Mouse (Mus musculus): Measurements from ENCODE around the gene 4930518I15Rik.
"Not testable (repeated sequence)": the region's sequence is repeated elsewhere in the genome, so short reads cannot be mapped to it uniquely, and the experiment has no call there.

4930518I15Rik gene

DNA sequence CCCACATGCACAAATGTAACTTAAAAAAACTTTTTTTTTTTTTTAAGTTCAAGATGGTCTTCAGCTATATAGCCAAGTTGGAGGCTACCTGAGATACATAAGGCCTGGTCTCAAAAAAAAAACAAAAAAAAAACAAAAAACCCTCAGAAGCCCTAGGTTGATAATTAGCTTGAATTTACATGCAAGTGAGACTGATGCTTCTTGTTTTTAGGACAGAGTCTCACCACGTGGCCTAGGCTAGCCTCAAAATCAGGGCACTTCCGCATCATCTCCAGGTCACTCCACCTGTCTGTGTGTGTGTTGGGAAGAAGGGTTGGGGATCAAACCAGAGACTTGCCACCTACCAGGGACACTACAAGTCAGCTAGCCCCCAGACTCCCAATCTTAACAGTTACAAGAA, at the start of gene 4930518I15Rik:
Gene 4930518I15Rik, minus strand, starts transcription at position 112 of the 400 bp plus-strand sequence.
- DNase-seq (ENCODE audit: low spot score in 2 of 2) = no peak

DNA sequence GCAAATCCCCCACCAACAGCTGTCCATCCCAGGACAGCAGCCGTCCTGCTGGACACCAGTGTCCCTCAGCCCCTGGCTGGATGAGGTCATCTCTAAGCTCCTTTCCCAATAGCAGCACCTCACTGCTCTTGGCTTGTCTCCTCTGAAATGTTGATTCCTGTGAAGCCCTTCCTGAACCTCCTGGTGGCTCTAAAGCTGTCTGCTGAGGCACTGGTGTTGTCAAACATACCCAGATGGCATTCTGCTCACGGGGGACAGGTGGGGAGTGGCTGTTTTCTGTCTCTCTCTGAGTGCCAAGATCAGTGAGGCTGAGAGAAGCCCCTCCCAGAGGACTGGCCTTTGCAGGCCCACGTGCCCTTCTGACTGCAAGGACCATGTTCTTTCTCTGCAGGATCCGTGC, 48.2 kb upstream of the 4930518I15Rik start:
- not testable (repeated sequence) for DNase-seq (ENCODE audit: low spot score in 2 of 2)

DNA sequence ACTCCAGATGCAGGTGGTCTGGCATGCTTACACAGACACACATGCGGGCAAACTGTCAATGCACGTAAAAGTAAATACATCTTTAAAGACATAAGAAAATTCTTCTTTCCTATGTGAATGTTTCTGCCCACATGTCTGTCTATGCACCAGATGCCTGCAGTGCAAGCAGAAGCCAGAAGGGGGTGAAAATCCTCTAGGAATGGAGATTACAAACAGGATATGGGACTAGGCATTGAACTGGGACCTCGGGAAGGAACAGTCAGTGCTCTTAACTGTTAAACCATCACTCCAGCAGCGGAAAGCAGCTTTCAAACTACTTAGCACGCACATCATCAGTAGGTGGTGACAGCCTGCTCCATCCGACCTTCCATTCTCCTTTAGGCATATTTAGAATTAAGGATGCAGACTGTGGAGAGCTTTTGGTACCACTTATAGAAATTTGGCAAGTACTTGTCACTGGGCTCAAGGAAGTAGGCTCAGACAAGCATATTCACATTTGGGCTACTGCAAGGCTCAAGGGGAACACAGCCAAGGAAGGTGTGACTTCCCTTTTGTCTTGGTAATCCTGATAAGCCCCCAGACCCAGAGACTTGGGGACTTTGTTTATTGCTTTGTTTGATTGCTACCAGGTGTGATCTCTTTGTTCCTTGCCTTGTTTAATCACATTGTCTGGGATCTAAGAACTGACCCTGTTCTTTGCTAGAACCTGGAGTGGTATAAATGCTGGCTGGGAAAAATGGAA, 47.4 kb upstream of the 4930518I15Rik start:
- DNase-seq (ENCODE audit: low spot score in 2 of 2) = no peak

GRCm38 (mm10) chr2:156903367-156903766, 45.6 kb upstream of the 4930518I15Rik start:
- no peak for DNase-seq (ENCODE audit: low spot score in 2 of 2)

DNA sequence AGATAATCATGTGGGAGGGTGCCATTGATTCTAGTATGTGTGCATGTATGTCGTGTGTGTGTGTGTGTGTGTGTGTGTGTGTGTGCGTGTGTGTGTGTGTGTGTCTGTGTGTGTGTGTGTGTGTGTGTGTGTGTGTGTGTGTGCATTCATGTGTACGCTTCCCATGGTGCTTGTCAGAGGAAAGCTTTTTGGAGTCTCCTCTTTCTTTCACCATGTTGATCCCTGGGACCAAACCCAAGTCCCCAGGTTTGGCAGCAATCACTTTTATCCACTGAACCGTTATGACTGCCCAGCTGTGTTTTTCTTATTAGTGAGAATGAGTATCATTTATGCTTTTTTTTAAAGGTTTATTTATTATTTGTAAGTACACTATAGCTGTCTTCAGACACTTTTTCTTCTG, 44.7 kb upstream of the 4930518I15Rik start:
- DNase-seq (ENCODE audit: low spot score in 2 of 2) = not testable (repeated sequence)

DNA sequence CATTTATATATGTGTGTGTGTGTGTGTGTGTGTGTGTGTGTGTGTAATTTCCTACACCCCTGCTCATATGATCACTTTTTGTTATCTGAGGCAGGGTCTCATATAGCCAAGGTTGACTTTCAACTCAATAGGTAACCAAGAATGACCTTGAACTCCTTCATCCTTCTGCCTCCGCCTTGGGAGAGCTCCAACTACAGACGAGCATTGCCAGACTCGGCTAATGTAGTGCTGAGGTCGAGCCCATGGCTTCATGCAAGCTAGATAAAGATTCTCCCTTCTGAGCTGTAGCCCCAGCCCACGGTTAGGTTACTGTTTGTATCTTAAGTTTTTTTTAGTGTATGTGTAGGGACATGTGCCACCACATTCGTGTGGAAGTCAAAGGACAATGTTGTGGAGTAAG, 44.1 kb upstream of the 4930518I15Rik start:
- DNase-seq (ENCODE audit: low spot score in 2 of 2) = no peak

- no peak for DNase-seq (ENCODE audit: low spot score in 2 of 2)
These were observed 43.6 kb upstream of the 4930518I15Rik start for GRCm38 (mm10) chr2:156901344-156901743.

DNA sequence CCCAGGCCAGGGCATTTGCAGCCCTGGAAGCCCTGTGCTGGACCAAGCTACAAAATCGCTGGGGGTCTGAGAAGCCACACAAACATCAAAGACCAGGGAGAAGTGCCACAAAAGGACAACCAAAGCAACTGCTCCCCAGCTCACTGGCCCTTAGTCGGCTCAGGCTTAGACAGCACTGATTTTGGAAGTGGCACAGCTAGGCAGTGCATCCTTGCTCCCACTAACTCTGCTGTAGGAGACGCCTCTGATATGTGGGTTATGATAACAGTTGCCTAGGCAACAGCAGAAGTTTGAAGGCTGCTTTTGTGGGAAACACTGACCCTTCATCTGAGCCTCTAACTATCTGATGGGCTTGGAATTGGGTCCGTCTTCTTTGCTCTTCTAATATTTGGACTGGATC, 41.4 kb upstream of the 4930518I15Rik start:
- no peak for DNase-seq (ENCODE audit: low spot score in 2 of 2)

DNA sequence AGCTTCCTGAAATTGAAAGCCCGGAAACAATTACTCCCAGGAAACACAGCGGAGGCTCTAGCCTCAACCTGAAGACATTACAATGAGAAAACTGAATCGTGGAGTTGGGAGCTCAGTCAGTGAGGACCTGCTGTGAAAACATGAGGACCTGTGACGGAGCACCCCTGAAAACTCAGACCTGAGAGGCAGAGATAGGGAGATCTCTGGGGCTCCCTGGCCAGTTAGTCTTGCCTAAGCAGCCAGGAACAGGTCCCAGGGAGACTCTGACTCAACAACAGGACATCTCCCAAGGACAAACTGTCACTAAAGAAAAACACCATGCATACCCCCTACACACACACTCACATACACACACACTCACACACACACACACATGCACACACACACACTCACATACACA, 40.6 kb upstream of the 4930518I15Rik start:
- no peak for DNase-seq (ENCODE audit: low spot score in 2 of 2)

- no peak for DNase-seq (ENCODE audit: low spot score in 2 of 2)
These were observed 39.3 kb upstream of the 4930518I15Rik start for GRCm38 (mm10) chr2:156897034-156897433.

GRCm38 (mm10) chr2:156896384-156896914, 38.7 kb upstream of the 4930518I15Rik start:
- DNase-seq (ENCODE audit: low spot score in 2 of 2) = no peak

DNA sequence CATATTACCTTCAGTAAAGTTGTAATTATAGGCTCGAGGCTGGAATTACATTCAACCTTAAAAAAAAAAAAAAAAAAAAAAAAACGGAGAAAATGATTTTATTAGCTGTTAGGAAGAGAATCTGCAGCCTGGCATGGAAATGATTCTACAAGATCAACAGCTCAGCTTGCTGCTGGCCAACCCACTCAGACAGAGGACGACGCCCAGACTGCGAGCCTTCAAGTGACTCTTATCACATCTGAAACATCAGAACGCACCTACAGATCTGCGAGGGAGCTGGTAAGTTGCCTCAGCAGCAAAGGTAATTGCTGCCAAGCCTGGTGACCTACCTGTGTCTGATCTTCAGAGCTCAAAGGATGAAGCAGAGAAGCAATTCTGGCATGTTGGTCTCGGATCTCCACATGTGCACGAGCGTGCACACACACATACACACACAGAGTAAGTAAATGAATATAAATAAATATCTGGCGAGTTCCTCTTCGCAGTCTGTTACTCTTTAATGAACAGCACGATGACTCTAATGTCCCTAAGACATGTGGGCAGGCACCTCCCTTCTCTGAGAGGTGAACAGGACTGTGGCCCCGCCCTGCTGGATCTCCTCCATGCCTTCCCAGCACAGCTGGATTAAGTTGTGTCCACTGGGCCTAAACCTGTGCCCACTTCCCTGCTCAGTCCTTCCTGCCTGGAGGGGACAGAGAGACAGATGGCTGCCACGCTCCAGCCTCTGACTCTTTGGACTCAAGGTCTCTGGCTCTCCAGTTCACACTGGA, 36.9 kb upstream of the 4930518I15Rik start:
- no peak for DNase-seq (ENCODE audit: low spot score in 2 of 2)

- DNase-seq (ENCODE audit: low spot score in 2 of 2) = no peak
These were observed 35.1 kb upstream of the 4930518I15Rik start for GRCm38 (mm10) chr2:156892821-156893220.

- DNase-seq (ENCODE audit: low spot score in 2 of 2) = no peak
These were observed 34.5 kb upstream of the 4930518I15Rik start for GRCm38 (mm10) chr2:156892240-156892639.

- DNase-seq (ENCODE audit: low spot score in 2 of 2) = no peak
These were observed 30.7 kb upstream of the 4930518I15Rik start for GRCm38 (mm10) chr2:156888490-156888889.

DNA sequence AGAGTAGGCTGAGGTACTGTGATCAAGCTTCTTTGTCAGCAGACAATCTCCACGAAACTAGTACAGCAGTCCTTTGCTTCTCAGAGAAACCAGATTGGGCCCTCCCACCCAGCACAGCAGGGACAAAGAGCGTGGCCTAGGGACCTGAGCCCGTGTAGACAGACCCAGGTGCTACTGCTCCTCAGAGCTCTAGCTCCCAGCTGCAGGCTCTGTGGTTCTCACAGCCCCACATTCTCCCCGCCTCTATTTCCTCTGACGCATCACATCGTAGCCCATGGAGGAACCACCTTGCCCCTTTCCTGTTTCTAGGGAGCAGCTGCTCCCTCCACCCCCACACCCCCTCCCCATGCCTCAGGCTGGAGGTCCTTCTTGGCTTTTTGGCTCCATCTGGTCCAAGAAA, 29.3 kb upstream of the 4930518I15Rik start, which contains the start of gene Sla2:
Gene Sla2, minus strand, starts transcription at position 176 of the 400 bp plus-strand sequence.
- no peak for DNase-seq (ENCODE audit: low spot score in 2 of 2)

DNA sequence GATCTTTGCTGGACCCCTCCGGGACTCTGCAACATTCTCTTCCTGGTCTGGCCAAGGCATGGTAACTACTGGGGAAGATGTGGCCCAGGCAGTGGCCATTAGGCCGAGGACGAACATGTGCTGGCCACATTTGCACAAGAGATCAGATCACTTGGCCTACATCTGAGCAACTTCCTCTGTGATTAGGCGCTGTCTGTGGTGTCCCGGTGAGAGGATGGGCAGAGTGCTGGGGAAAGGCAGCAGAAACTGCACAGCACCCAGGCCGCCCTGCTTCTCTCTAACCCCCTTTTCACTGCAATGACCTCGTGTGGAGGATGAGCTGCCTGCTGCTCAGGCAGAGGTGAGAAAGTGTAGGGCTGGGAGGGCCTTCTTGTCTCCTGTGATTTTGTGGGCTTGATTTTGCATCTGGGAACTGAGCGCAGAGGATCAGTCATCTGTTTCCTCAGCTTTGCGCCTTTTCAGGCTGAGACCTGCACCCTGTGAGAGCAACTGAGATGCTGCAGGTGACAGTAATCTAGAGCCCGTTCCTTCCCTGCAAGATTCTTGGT, 28.4 kb upstream of the 4930518I15Rik start:
- DNase-seq (ENCODE audit: low spot score in 2 of 2) = no peak

- DNase-seq (ENCODE audit: low spot score in 2 of 2) = not testable (repeated sequence)
These were observed 27.9 kb upstream of the 4930518I15Rik start for GRCm38 (mm10) chr2:156885666-156886065.

GRCm38 (mm10) chr2:156884396-156885211, 26.9 kb upstream of the 4930518I15Rik start:
- DNase-seq (ENCODE audit: low spot score in 2 of 2) = no peak

DNA sequence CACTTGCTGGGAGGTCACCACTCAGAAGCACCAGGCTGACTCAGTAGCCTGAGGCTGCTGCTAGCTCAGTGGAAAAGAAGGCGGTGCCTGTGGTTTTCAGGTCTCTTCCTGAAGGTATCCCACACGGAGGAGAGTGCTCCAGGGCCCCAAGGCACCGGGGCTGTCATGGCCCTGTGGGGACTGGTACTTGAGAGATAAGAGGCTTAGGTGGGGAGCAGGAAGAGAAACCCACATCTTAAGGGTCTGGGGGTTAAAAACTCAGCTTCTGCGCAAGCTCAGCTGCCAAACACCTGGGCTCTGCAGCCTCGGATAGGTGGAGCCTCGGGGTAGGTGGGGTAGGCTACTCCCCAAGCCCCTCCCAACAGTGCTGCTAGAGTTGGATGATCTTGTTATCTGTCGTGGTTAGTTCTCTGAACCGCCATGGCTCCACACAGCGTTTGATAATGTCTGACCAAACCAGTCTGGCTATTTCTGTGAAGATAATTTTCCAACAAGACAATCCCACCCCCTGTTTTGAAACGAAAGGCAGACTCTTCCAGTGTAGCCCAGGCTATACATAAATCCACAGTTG, 24.8 kb upstream of the 4930518I15Rik start:
- DNase-seq (ENCODE audit: low spot score in 2 of 2) = no peak

- DNase-seq (ENCODE audit: low spot score in 2 of 2) = no peak
These were observed 21.8 kb upstream of the 4930518I15Rik start for GRCm38 (mm10) chr2:156879541-156879940.
